Mouse (Mus musculus) liver, embryonic 14.5 days (tissue): ENCODE measurements around the gene Adam12. TPM values are rescaled to one million over a fixed set of nuclear protein-coding genes. Genes with fewer than 3 reads are reported as not detected.

Experiments used
- ATAC-seq: fragments of 200-750 bp; cut with Nextera tagmentation; 2 replicates; pipeline ENCODE4 v1.8.0; 2017; ENCODE audit warnings: moderate number of reproducible peaks, mild to moderate bottlenecking, moderate library complexity; ENCODE audit not compliant: insufficient read depth
- DNase-seq, 3 experiments: peaks; one replicate each; pipeline ENCODE4 v3.0.0-alpha.2; 2012 to 2013; ENCODE audit warnings: low read depth in 3 of 3, low spot score in 3 of 3
- H3K27ac ChIP-seq: fragments of 300-500 bp; sonication (generic); 2 replicates; pipeline ENCODE4 v1.5.1; 2014; ENCODE audit warnings: moderate library complexity, mild to moderate bottlenecking, control low read depth, inconsistent platforms
- H3K27me3 ChIP-seq: fragments of 300-500 bp; sonication (generic); 2 replicates; pipeline ENCODE4 v1.6.1; 2014; ENCODE audit warnings: mild to moderate bottlenecking, low read length, moderate library complexity; ENCODE audit not compliant: control insufficient read depth, insufficient read depth
- H3K36me3 ChIP-seq: fragments of 300-500 bp; sonication (generic); replicated peaks from 2 replicates; pipeline ENCODE4 v1.6.1; 2014; ENCODE audit warnings: low read depth; ENCODE audit not compliant: control insufficient read depth, insufficient read depth
- H3K4me1 ChIP-seq, 2 experiments: fragments of 200-500 bp in 1 of 2; fragments of 300-500 bp in 1 of 2; sonication (generic) in 1 of 2; replicated peaks; 2 replicates each; pipeline ENCODE4 v1.6.1; 2012 to 2014; ENCODE audit warnings: antibody characterized with exemption in 1 of 2, inconsistent platforms in 1 of 2, low read length in 1 of 2; ENCODE audit not compliant: control insufficient read depth in 2 of 2, insufficient read depth in 2 of 2
- H3K4me2 ChIP-seq: fragments of 300-500 bp; sonication (generic); 2 replicates; pipeline ENCODE4 v1.6.1; 2014; ENCODE audit warnings: low read depth, mild to moderate bottlenecking, control low read depth, moderate library complexity
- H3K4me3 ChIP-seq, 2 experiments: fragments of 200-500 bp in 1 of 2; fragments of 300-500 bp in 1 of 2; sonication (generic) in 1 of 2; 2 replicates each; pipeline ENCODE4 v1.5.1; 2012 to 2014; ENCODE audit warnings: low read depth in 2 of 2, low read length in 2 of 2, mild to moderate bottlenecking in 2 of 2, control low read depth in 1 of 2, inconsistent platforms in 1 of 2, moderate library complexity in 1 of 2; ENCODE audit not compliant: insufficient read depth in 1 of 2
- H3K9ac ChIP-seq: fragments of 300-500 bp; sonication (generic); replicated peaks from 2 replicates; pipeline ENCODE4 v1.6.1; 2014; ENCODE audit warnings: mild to moderate bottlenecking, control low read depth, moderate library complexity
- H3K9me3 ChIP-seq: fragments of 300-500 bp; sonication (generic); 2 replicates; pipeline ENCODE4 v1.6.1; 2016; ENCODE audit warnings: low read length, mixed read lengths; ENCODE audit not compliant: control insufficient read depth
- CTCF ChIP-seq: IDR thresholded peaks from 2 replicates; pipeline ENCODE4 v1.5.1; 2016; ENCODE audit warnings: antibody characterized with exemption, low read depth, control low read depth
- EP300 ChIP-seq: IDR thresholded peaks from 2 replicates; pipeline ENCODE4 v1.6.1; 2016; ENCODE audit warnings: antibody characterized with exemption, low read depth
- WGBS: fragments of 180-500 bp; shearing (Covaris S2); extraction: QIAGEN DNeasy Blood & Tissue Kit; methylation state at CpG from one replicate; pipeline ENCODE4 v1.1.7; 2014; ENCODE audit not compliant: insufficient replicate concordance; 5-methylcytosine and 5-hydroxymethylcytosine counted together
- polyA plus RNA-seq, 2 experiments: library from polyadenylated mRNA; depleted of rRNA in 1 of 2; stranded (reverse) in 1 of 2; unstranded in 1 of 2; fragments of >200 nt; fragmentation: Nextera tagmentation in 1 of 2; extraction: Ambion mirVana in 1 of 2; gene quantifications; 2 replicates each; pipeline versions ENCODE4 v1.2.1 to v1.2.3; 2012 to 2014

Adam12 gene
- polyA plus RNA-seq, 2 experiments: 1.9 TPM

- H3K27me3 ChIP-seq: no peaks in the 10 kb centered on the region
- H3K9me3 ChIP-seq: no peaks in the 10 kb centered on the region
- no peak for DNase-seq
- WGBS: 60% methylated on average over 7 of the region's 7 CpGs
- no peak overlapping the region for H3K27ac ChIP-seq
- H3K4me1 ChIP-seq: no peaks in the 10 kb centered on the region
- TF ChIP-seq EP300 (no peak), CTCF (no peak)
- H3K4me2 ChIP-seq: no peak overlapping the region
- H3K4me3 ChIP-seq: no peak overlapping the region
- H3K9ac ChIP-seq: no peak overlapping the region
- no peak for ATAC-seq
- no peaks in the 10 kb centered on the region for H3K36me3 ChIP-seq
Observed at GRCm38 (mm10) chr7:133909833-133910375, 322.0 kb downstream of the Adam12 start.

DNA sequence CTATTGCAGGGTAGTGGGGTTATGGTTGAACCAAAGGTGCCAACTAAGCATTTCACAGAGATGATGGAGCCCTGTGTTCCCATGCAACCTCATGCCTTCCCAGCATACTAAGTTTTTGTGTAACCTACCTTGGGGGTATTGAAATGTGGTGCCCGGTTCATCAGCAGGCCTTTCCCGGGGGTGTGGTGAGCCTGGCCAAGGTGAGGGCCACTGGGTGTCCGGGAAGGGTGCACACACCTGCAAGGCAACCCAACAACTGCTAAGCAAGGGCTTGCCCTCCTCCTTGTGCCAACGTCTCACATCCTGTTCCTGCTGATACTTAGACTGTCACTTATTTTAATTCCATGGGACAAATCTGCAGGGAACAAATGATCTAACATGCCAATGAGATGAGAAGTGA is 323.0 kb downstream of the Adam12 start:
- no peaks in the 10 kb centered on the region for H3K27me3 ChIP-seq
- DNase-seq (no peak), ATAC-seq (no peak)
- H3K36me3 ChIP-seq: no peaks in the 10 kb centered on the region
- no peak overlapping the region for H3K27ac ChIP-seq
- no peak overlapping the region for H3K4me2 ChIP-seq
- TF ChIP-seq CTCF: no peak
- TF ChIP-seq EP300: no peak
- H3K9me3 ChIP-seq: no peaks in the 10 kb centered on the region
- 67% methylated on average over 4 of the region's 4 CpGs for WGBS
- no peak overlapping the region for H3K4me3 ChIP-seq
- H3K9ac ChIP-seq: no peak overlapping the region
- no peaks in the 10 kb centered on the region for H3K4me1 ChIP-seq

- Histone ChIP-seq H3K9me3 (no peaks in the 10 kb centered on the region), H3K9ac (no peak overlapping the region), H3K4me2 (no peak overlapping the region), H3K36me3 (no peaks in the 10 kb centered on the region), H3K4me1 (no peaks in the 10 kb centered on the region), H3K27ac (no peak overlapping the region), H3K4me3 (no peak overlapping the region), H3K27me3 (no peaks in the 10 kb centered on the region)
- WGBS: 56% methylated on average over 4 of the region's 4 CpGs
- DNase-seq (no peak), ATAC-seq (no peak)
- TF ChIP-seq CTCF: no peak
- no peak for TF ChIP-seq EP300
Observed at GRCm38 (mm10) chr7:133899391-133899790, 332.6 kb downstream of the Adam12 start.

DNA sequence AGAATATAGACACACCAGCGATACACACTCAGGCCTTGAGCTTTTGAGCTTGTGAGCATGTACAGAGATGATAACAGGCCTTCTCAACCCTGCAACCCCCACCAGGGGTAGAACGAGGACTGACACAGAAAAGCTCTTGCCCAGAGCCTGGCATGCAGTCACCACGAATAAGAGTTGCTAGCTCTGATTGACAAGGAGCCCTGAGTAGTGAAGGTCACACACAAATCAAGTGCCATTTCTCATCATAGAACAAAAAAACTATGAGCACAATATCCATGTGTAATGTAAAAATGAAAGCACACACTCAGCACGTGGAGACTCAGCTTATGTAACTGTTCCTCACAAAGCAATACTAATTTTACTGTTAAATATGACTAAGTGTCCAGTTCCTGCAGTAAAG is 340.1 kb downstream of the Adam12 start:
- Histone ChIP-seq H3K4me1 (no peaks in the 10 kb centered on the region), H3K27me3 (no peaks in the 10 kb centered on the region), H3K27ac (no peak overlapping the region), H3K4me3 (no peak overlapping the region), H3K9me3 (no peaks in the 10 kb centered on the region), H3K4me2 (no peak overlapping the region), H3K9ac (no peak overlapping the region), H3K36me3 (no peaks in the 10 kb centered on the region)
- DNase-seq (no peak), ATAC-seq (no peak)
- TF ChIP-seq EP300 (no peak), CTCF (no peak)
- WGBS: 49% methylated on average over 4 of the region's 4 CpGs

- DNase-seq: no peak
Observed at GRCm38 (mm10) chr7:133891298-133891697, 340.6 kb downstream of the Adam12 start.

More at GRCm38 (mm10) chr7:133891298-133891697, 340.6 kb downstream of the Adam12 start:
- 61% methylated on average over 9 of the region's 9 CpGs for WGBS
- Histone ChIP-seq H3K4me3 (no peak overlapping the region), H3K9ac (no peak overlapping the region), H3K27ac (no peak overlapping the region), H3K4me1 (no peaks in the 10 kb centered on the region), H3K4me2 (no peak overlapping the region), H3K27me3 (no peaks in the 10 kb centered on the region), H3K36me3 (no peaks in the 10 kb centered on the region), H3K9me3 (no peaks in the 10 kb centered on the region)
- no peak for TF ChIP-seq EP300
- TF ChIP-seq CTCF: no peak
- no peak for ATAC-seq
